Mouse (Mus musculus) neural tube, embryonic 14.5 days (tissue): ENCODE measurements around the gene Pou2f2. TPM values are rescaled to one million over a fixed set of nuclear protein-coding genes. Genes with fewer than 3 reads are reported as not detected.
A peak's percentile ranks its signal among the peaks of the same experiment; 100 is the strongest.

Experiments used
- ATAC-seq: fragments of 200-750 bp; cut with Nextera tagmentation; 2 replicates; pipeline ENCODE4 v1.8.0; 2017; ENCODE audit warnings: low read depth, mild to moderate bottlenecking, moderate TSS enrichment, moderate library complexity
- H3K27ac ChIP-seq: fragments of 300-500 bp; sonication (generic); 2 replicates; pipeline ENCODE4 v1.5.1; 2014; ENCODE audit warnings: low read depth, mild to moderate bottlenecking, control low read depth, low read length, moderate library complexity, mixed read lengths
- H3K27me3 ChIP-seq: fragments of 300-500 bp; sonication (generic); 2 replicates; pipeline ENCODE4 v1.6.1; 2014; ENCODE audit warnings: low read length; ENCODE audit not compliant: control insufficient read depth, insufficient read depth
- H3K36me3 ChIP-seq: fragments of 300-500 bp; sonication (generic); 2 replicates; pipeline ENCODE4 v1.6.1; 2014; ENCODE audit warnings: low read length, mixed read lengths; ENCODE audit not compliant: control insufficient read depth, insufficient read depth
- H3K4me1 ChIP-seq: fragments of 300-500 bp; sonication (generic); 2 replicates; pipeline ENCODE4 v1.6.1; 2014; ENCODE audit warnings: low read length; ENCODE audit not compliant: control insufficient read depth, insufficient read depth
- H3K4me2 ChIP-seq: fragments of 300-500 bp; sonication (generic); 2 replicates; pipeline ENCODE4 v1.6.1; 2014; ENCODE audit warnings: mild to moderate bottlenecking, low read depth, low read length, control low read depth
- H3K4me3 ChIP-seq: fragments of 300-500 bp; sonication (generic); 2 replicates; pipeline ENCODE4 v1.5.1; 2014; ENCODE audit warnings: low read depth, low read length, control low read depth, mixed read lengths
- H3K9ac ChIP-seq: fragments of 300-500 bp; sonication (generic); replicated peaks from 2 replicates; pipeline ENCODE4 v1.6.1; 2014; ENCODE audit warnings: low read depth, mild to moderate bottlenecking, control low read depth, low read length, mixed read lengths
- H3K9me3 ChIP-seq: fragments of 300-500 bp; sonication (generic); 2 replicates; pipeline ENCODE4 v1.6.1; 2016; ENCODE audit warnings: low read length; ENCODE audit not compliant: control insufficient read depth
- WGBS: fragments of 180-500 bp; shearing (Covaris S2); extraction: QIAGEN DNeasy Blood & Tissue Kit; methylation state at CpG from one replicate; pipeline ENCODE4 v1.1.7; 2014; 5-methylcytosine and 5-hydroxymethylcytosine counted together
- polyA plus RNA-seq: library from polyadenylated mRNA; unstranded; fragments of >200 nt; fragmentation: Nextera tagmentation; extraction: Ambion mirVana; gene quantifications from 2 replicates; pipeline ENCODE4 v1.2.1, GENCODE M21; 2014

Pou2f2 gene
- polyA plus RNA-seq, 1 experiment from 2014 or later: 33.6 TPM

DNA sequence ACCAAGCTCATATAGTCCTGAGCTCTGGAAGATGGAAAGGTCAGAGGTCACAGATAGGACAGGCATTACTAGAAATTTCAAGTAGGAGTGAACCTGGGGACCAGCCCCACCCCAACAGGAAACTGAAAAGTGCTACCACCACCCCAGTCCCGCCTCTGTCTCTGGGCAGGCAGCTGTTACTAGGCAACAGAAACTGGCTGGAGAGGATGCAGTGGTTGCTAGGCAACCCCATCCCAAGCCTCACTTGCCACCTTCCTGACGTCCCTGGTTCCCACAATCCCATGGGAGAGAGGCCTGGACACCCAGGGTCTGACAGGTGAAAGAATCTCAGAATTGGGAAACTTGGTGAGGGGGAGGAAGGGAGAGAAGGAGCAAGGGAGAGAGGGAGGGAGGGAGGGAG, 110.8 kb downstream of the Pou2f2 start:
- H3K9me3 ChIP-seq: no peaks in the 10 kb centered on the region
- H3K27ac ChIP-seq: no peak overlapping the region
- no peaks in the 10 kb centered on the region for H3K27me3 ChIP-seq
- H3K4me1 ChIP-seq: peaks cover 39% of the 10 kb centered on the region
- H3K4me3 ChIP-seq: no peak overlapping the region
- H3K4me2 ChIP-seq: peak overlapping the region; percentile 11; the same call in 1 of the 2 replicates
- ATAC-seq: no peak
- no peak overlapping the region for H3K9ac ChIP-seq
- 4% methylated on average over 2 of the region's 2 CpGs for WGBS
- H3K36me3 ChIP-seq: peaks cover 37% of the 10 kb centered on the region

- Histone ChIP-seq H3K4me2 (peak overlapping the region; percentile 11; the same call in 1 of the 2 replicates), H3K27me3 (no peaks in the 10 kb centered on the region), H3K36me3 (peaks cover 38% of the 10 kb centered on the region), H3K27ac (no peak overlapping the region), H3K4me1 (peaks cover 32% of the 10 kb centered on the region), H3K4me3 (no peak overlapping the region), H3K9me3 (no peaks in the 10 kb centered on the region), H3K9ac (no peak overlapping the region)
- ATAC-seq: no peak
- 81% methylated on average over 22 of the region's 22 CpGs for WGBS
Measured at GRCm38 (mm10) chr7:25067909-25068656, 111.4 kb downstream of the Pou2f2 start.

DNA sequence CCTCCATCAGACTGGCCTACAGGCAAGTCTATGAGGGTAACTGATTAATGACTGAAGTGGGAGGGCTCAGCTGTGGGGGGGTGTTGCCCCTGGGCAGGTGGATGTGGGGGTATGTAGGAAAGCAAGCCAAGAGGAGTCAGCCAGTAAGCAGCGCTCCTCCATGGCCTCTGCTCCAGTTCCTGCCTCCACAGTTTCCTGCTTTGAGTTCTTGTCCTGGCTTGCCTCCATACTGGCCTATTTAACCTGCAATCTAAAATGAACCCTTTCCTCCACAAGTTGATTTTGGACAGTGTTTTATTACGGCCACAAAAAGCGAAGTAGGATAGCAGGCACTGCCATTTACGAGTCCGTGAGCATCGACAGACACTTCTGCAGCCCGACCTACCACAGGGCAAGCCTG, 112.2 kb downstream of the Pou2f2 start:
- Histone ChIP-seq H3K36me3 (peaks cover 43% of the 10 kb centered on the region), H3K4me2 (no peak overlapping the region), H3K27me3 (no peaks in the 10 kb centered on the region), H3K4me1 (peaks cover 32% of the 10 kb centered on the region), H3K9ac (no peak overlapping the region), H3K27ac (no peak overlapping the region), H3K9me3 (no peaks in the 10 kb centered on the region), H3K4me3 (no peak overlapping the region)
- no peak for ATAC-seq
- 89% methylated on average over 7 of the region's 7 CpGs for WGBS

DNA sequence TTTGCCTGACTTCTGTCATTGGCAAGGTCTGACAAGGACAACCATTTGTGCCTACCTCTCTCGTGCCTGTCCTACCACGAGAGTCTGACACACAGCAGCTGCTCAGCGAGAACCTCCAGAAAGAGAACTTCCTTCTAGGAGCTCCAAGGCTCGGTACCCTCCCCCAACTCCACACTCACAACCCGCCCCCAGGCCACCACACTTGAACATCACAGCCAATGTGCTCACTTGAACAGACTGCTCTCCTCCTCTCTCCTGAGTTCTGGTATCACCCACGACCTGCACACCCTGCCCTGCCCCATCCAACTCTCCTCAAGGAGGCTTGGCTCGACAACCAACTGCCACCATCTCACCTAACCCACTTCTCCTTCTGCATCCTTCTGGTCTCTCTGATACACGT, 115.6 kb downstream of the Pou2f2 start:
- H3K4me2 ChIP-seq: no peak overlapping the region
- no peaks in the 10 kb centered on the region for H3K27me3 ChIP-seq
- H3K9ac ChIP-seq: no peak overlapping the region
- H3K27ac ChIP-seq: no peak overlapping the region
- H3K4me1 ChIP-seq: peaks cover 8% of the 10 kb centered on the region
- H3K36me3 ChIP-seq: peaks cover 64% of the 10 kb centered on the region
- WGBS: 90% methylated on average over 8 of the region's 8 CpGs
- H3K4me3 ChIP-seq: no peak overlapping the region
- no peaks in the 10 kb centered on the region for H3K9me3 ChIP-seq
- no peak for ATAC-seq

DNA sequence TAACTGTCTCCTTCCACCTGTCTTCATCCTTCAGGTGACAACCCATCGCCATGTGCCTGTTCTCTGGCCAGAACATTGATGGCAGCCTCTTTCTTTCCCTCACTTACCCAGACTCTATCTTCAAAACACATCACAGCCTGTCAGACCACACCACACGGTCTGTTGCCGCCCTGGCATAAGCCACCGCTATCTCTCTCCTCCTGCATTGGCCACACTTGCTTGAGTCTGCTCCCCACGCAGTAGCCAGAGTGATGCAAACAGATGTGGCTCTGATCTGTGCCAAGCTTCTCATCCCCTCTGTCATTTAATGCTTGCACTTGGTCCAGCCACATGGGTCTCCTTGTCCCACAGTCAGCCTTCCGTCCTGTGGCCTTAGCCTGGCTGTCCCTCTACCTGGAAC, 116.2 kb downstream of the Pou2f2 start:
- H3K36me3 ChIP-seq: peaks cover 67% of the 10 kb centered on the region
- WGBS: 92% methylated on average over 6 of the region's 6 CpGs
- H3K27me3 ChIP-seq: no peaks in the 10 kb centered on the region
- H3K9me3 ChIP-seq: no peaks in the 10 kb centered on the region
- H3K4me3 ChIP-seq: no peak overlapping the region
- no peak overlapping the region for H3K27ac ChIP-seq
- no peak for ATAC-seq
- no peak overlapping the region for H3K9ac ChIP-seq
- H3K4me1 ChIP-seq: peaks cover 3% of the 10 kb centered on the region
- H3K4me2 ChIP-seq: no peak overlapping the region

- H3K4me1 ChIP-seq: no peaks in the 10 kb centered on the region
- WGBS: 94% methylated on average over 14 of the region's 14 CpGs
- no peak for ATAC-seq
- H3K9me3 ChIP-seq: no peaks in the 10 kb centered on the region
- H3K9ac ChIP-seq: no peak overlapping the region
- no peak overlapping the region for H3K4me3 ChIP-seq
- H3K4me2 ChIP-seq: no peak overlapping the region
- no peak overlapping the region for H3K27ac ChIP-seq
- no peaks in the 10 kb centered on the region for H3K27me3 ChIP-seq
- peaks cover 72% of the 10 kb centered on the region for H3K36me3 ChIP-seq
Measured at GRCm38 (mm10) chr7:25058836-25059235, 120.7 kb downstream of the Pou2f2 start.

GRCm38 (mm10) chr7:25058394-25058793, 121.1 kb downstream of the Pou2f2 start:
- Histone ChIP-seq H3K36me3 (peaks cover 72% of the 10 kb centered on the region), H3K4me1 (no peaks in the 10 kb centered on the region), H3K4me3 (no peak overlapping the region), H3K27ac (no peak overlapping the region), H3K4me2 (no peak overlapping the region), H3K9ac (no peak overlapping the region), H3K27me3 (no peaks in the 10 kb centered on the region), H3K9me3 (no peaks in the 10 kb centered on the region)
- no peak for ATAC-seq
- 98% methylated on average over 8 of the region's 8 CpGs for WGBS

DNA sequence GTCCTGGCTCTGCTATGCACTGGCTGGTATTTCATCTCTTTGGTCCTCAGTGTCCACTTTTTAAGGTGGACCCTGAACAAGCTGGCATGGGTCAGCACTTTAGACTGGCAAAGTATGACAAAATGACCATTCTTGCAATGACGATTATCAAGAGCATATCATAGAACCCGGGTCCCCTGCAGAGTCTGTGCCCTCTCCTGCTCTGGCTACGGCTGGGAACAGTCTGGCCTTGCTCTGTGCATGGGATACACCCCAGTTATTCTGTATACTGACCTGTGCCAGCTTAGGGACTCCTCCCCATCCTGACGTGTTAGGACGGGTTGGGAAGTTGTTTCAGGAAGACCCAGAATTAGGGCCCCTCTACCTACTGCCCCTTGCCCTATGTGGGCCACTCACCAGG, 121.6 kb downstream of the Pou2f2 start:
- Histone ChIP-seq H3K4me2 (no peak overlapping the region), H3K27me3 (no peaks in the 10 kb centered on the region), H3K9me3 (no peaks in the 10 kb centered on the region), H3K4me1 (no peaks in the 10 kb centered on the region), H3K27ac (no peak overlapping the region), H3K4me3 (no peak overlapping the region), H3K9ac (no peak overlapping the region), H3K36me3 (peaks cover 69% of the 10 kb centered on the region)
- no peak for ATAC-seq
- WGBS: 97% methylated on average over 5 of the region's 5 CpGs

DNA sequence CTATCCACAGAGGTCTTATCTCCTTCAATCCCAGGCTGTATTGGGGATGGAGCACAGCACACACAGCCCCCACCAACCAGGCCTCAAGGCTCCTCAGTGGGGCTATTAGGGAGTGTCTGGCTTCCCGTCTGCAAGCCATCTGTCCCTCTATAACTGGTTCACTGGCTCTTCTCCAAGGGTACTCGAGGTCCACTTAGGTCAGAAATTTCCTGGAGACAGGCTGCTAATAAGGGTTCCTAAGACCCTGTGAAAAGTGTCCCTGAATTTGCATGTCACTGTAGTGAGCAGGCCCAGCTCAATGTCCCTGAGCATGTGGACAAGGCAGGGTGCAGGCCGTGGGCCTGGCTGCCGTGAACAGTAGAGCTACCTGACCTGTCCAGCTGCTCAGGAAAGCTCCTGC, 122.6 kb downstream of the Pou2f2 start:
- no peak overlapping the region for H3K4me3 ChIP-seq
- no peak overlapping the region for H3K4me2 ChIP-seq
- H3K9me3 ChIP-seq: no peaks in the 10 kb centered on the region
- no peak overlapping the region for H3K27ac ChIP-seq
- H3K9ac ChIP-seq: no peak overlapping the region
- ATAC-seq: no peak
- H3K36me3 ChIP-seq: peaks cover 70% of the 10 kb centered on the region
- H3K4me1 ChIP-seq: no peaks in the 10 kb centered on the region
- WGBS: 84% methylated on average over 4 of the region's 4 CpGs
- H3K27me3 ChIP-seq: no peaks in the 10 kb centered on the region
